Mouse (Mus musculus) A20 (cell line): Measurements from ENCODE around the gene Olfr736.

Source experiments
- DNase-seq: peaks from one replicate; pipeline ENCODE4 v3.0.0-alpha.2; 2011; ENCODE audit warnings: low read depth, low spot score

Gene Olfr736

DNA sequence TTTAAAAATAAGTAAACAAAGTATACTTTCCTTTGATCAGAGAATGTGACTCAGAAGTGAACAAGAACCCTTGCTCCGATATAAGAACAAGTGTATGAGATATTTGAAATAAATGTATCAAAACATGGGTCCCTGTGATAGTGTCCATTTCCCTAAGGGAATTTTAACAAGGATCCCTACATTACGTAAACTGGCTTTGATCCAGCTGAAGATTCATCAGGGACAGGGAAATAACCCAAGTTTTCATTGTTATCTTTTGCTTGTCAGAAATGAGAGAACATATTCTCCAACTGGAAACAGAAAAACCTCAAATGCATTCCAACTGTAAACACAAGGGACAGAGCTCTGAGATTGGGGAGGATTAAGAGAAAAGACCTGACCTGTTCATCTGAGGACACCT is at the start of gene Olfr736:
Gene Olfr736 (plus strand): TSS at position 301 of the 400 bp plus-strand sequence.
- no peak for DNase-seq

DNA sequence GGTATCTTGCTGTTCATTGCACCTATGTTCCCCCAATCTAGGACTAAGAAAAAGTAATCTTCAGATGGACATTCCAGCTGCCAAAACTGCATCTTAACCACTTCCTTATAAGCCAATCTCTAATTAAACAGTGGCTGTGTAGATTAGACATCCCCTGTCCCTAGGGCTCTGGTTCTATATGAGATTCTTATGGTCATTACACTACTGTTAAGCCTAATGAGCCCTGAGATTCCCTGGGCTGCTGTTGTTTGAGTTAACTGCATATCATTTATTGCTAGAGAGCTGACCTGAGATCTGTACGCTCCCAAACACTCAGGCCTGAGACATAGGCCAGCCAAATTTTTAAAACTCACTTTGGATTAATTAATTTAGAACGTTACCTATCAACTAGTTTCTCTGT is 32.2 kb upstream of the Olfr736 start, which contains the start of gene Olfr735:
Gene Olfr735 (minus strand): TSS at position 77 of the 400 bp plus-strand sequence.
- DNase-seq, result no peak

DNA sequence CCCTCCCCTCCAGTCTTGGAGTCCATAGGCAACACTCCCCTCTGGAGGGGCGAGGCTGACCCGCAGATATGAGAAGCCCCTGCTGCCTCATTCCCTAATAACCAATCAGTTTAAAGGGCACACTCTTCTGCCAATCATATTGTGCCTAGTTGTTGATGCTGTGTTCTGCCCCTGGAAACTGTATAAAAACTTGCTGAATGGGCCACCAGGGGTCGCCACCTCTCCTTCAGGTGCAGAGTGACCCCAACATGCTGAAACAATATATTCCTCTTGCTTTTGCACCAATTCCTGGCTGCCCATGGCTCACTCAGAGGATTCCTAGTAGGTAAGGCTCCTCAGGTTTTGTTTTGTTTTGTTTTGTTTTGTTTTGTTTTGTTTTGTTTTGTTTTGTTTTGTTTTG is 28.5 kb upstream of the Olfr736 start:
- peak; percentile 7 for DNase-seq

DNA sequence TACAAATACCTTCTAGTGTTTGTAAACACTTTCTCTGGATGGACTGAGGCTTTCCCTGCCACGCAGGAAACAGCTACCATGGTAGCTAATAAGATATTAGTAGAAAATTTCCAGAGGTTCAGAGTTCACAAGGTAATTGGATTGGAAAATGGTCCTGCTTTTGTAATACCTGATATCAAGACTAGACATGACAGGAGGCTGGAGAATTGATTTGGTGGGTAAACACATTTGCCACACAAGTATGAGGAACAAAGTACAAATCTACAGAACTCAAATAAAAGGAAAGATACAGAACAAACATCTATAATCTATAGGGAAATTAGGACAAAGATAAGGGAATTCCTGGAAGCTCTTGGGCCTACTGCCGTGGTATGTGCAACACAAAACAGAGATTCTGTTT is 24.2 kb upstream of the Olfr736 start:
- no peak for DNase-seq

DNA sequence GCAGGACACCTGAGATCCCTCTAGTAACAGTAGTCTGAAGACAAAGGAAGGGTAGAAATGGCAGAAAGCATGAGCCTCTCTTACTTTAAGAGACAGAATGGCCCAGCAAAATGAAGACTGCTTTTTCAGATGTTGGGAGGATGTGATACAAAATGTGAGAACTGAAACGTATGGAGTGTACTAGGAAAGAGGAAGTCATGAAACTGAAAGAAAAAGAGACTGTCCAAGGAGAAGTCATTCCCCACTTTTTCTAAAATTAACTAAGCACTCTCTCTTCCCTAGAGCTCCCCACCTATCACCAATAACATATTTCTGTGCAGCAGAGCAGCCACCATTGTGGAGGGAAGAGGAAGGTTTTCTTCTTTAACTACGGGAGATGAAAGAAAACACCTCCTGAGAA is 23.4 kb upstream of the Olfr736 start, which contains the start of gene Tlr11:
Gene Tlr11 (plus strand): TSS at position 322 of the 400 bp plus-strand sequence.
- no peak for DNase-seq

DNA sequence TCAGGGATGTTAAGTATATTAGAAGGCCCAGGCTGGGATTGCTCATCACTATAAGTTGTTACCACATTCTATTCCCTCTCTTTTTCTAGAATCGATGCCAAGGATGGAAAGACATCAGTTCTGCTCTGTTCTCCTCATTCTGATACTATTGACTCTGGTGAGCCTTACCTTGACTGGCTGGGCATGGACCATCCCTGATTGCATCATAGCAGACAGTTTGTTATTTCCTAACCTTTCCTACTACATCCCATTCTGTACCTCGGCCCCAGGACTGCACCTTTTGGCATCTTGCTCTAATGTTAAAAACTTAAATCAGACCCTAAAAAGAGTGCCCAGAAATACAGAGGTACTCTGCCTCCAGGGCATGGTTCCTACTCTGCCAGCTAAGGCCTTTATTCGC is 20.5 kb upstream of the Olfr736 start:
- no peak for DNase-seq

DNA sequence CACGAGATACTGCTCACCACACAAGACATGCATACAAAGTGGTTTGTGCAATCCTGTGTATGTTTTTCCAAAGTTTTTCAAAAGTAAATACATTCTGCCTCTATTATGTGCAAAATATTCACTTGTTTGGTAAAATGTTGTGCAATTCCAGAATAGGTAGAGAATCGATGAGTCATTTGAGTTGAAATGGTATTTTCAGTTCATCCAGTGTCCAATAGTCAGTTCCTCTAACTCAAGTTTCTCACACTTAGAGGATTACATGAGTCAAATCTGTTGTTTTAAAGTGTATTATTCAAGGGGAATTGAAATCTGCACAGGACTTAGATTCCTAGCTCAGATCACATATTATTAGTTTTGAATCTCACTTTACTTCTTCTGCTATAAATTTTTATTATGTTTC is 17.4 kb upstream of the Olfr736 start:
- no peak for DNase-seq

DNA sequence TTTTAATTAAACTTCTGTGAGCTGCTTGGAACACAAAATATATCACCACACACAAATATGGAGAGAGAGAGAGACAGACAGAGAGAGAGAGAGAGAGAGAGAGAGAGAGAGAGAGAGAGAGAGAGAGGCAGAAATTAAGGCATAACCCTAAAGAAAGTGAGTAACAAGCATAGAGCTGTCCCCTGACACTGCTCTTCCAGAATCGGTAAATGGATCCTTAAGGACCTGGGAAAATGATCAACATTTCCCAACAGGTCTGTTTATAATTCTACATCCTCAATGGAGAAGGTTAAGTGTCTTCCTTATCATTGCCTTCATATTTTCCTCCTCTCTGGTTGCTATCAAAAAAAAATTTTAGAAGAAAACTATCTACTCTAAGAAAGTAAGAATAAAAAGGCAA is 26.3 kb downstream of the Olfr736 start, which contains the start of gene Olfr738:
Gene Olfr738 (plus strand): TSS at position 301 of the 400 bp plus-strand sequence.
- no peak for DNase-seq

DNA sequence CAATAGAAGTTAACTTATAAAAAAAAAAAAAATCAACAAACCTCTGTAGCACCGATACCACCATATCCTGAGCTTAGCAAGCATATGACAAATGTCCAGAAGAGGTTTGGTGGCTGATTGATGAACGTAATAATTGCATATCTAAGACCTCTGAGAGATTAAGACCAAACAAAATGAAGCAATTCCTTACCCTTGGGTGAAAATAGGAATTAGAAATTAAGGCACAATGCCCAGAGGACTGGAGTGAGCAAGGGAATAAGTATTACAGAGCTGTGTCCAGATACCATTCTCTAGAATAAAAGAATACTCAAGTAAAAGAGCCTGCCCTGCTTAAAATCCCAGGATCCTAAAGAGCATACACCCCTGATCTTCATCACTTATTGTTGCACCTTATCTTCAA is 37.4 kb downstream of the Olfr736 start, which contains the start of gene Olfr739:
Gene Olfr739 (plus strand): TSS at position 301 of the 400 bp plus-strand sequence.
- DNase-seq, result no peak
